Mouse (Mus musculus) urinary bladder, postnatal 14 days (tissue): ENCODE measurements around the gene Cblc.

Experiments used
- DNase-seq: peaks from one replicate; pipeline ENCODE4 v3.0.0; 2021; ENCODE audit warnings: low spot score

Gene Cblc

DNA sequence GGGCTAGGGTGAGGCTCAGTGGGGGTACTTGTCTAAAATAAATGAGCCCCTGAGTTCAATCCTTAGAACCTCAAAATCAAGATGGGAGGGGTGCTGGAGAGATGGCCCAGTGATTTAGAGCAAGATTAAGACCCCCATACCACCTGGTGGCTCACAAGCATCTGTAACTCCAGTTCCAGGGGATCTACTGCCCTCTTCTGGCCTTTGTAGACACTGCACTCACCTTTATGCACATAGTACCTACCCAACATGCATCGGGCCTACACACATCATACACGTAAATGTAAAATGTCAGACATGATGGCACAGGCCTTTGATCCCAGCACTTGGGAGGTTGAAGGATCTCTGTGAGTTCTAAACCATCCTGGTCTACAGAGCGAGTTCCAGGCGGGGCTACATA lies 14.0 kb downstream of the Cblc start:
- peak; percentile 46 for DNase-seq

DNA sequence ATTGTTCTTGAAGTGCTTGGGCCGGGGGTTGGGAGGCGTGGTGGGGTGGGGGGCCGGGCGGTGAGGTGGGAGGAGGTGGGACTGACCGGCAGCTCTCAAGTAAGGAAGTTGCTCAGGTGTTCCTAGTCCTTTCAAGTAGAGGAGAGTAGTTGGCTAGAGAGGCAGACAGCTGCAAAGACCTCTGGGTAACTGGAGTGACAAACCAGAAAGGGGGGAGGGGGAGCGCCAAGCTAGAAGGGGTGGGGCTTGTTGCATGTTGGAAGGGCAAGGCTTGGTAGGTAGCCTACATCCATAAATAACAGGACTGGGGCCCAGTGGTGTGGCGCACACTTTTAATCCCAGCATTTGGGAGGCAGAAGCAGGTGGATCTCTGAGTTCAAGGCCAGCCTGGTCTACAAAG lies 14.9 kb downstream of the Cblc start:
- no peak for DNase-seq

DNA sequence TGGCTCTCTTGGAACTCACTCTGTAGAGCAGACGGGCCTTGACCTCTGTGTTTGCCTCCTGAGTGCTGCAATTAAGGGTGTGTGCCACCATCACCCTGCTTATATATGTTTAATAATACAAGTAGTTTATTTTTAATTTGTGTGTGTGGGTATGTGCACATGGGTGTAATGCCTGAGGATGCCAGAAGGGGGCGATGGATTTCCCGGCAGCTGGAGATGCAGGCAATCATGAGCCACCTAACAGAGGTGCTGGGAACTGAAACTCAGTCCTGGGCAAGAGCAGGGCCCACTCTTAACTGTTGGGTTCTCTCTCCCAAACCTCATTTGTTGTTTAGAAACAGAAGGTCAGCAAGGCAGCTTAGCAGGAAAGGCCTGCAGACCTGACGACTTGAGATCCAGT lies 16.7 kb downstream of the Cblc start:
- DNase-seq = no peak

DNA sequence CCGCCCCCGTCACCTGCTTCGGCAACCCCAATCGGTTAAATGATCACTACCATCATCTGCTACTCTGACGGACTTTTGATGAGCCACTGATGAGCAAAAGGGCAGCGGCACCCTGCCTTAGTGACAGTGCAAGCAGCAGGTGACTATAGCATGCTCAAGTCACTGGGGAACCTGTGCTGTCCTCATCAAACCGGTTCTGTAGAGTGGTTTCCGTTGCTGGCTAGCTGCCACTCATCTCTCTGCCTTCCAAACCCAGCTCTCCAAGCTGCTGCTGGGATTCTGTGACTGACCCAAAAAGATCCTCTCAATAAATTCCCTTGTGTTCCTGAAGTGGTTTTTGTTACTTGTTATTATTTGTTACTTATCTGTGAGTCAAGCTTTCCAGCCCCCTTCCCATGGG lies 18.0 kb downstream of the Cblc start:
- peak; percentile 68 for DNase-seq

DNA sequence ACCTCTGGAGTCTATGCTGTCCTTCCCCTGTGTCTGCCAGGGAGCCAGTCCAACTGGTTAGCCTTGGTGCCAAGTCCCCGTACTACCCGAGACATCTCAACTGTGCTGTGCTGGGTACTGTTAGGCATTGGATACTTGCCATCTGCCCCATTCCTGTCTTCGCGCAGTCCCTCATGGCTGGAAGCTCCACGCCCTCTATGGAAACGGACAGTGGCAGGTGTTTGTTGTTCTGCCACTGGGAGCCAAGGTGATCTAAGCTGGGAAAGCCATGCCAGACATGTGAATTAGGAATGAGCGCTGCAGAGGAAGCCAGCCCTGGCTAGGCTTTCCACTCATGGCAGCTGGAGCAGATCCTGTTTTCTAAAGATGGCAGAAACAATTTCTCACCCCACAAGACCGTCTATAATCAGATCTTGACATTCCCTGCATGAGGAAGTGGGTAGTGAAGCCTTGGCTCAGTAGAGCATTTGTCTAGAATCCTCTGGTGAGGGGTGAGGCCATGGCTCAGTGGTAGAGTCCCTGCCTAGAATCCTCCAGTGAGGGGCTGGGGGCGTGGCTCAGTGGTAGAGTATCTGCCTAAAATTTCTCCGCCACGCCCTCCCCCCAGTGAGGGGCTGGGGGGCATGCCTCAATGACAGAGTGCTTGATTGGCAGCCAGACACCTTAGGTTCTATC lies 19.4 kb downstream of the Cblc start:
- DNase-seq = peak; percentile 35

DNA sequence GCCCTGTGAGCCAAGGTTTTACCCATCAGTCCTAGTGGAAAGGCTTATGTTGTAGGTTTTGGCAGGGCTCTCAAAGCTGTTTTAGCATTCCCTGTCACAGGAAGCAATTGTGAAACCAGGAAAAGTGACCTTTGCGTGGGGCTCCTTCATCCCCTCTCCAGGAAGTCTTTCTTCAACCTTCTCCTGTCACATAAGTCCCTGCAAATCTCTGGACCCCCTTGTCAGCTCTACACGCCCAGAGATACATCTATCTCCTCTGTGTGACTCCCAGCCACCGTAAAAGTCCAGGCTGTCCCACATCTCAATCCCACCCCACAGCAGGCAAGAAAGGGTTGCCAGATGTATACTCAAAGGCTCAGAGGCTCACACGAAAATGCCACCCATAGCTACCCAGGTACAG lies 24.9 kb downstream of the Cblc start:
- no peak for DNase-seq

DNA sequence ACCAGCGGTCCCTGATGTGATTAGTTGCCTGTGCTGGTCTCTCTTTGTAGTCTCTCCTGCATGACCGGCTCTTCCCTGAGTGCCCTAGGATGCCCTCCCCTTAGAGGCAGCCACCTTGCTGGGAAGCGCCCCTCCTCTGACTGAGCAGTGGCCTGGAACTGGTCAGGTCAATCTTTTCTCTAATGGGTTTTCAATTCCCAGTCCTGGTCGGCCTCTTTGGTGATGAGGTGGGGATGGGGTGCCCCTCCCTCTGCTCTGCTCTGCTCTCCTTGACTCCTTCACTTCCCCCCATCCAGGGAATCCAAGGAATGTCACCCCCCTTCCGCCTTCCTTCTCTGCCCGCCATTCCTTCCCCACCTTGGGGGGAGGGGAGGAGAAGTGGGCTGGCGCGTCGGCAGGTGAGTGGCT lies 25.6 kb downstream of the Cblc start, which contains the start of gene Bcam:
Gene Bcam, minus strand, starts transcription at position 33 of the 408 bp plus-strand sequence.
- DNase-seq = no peak

DNA sequence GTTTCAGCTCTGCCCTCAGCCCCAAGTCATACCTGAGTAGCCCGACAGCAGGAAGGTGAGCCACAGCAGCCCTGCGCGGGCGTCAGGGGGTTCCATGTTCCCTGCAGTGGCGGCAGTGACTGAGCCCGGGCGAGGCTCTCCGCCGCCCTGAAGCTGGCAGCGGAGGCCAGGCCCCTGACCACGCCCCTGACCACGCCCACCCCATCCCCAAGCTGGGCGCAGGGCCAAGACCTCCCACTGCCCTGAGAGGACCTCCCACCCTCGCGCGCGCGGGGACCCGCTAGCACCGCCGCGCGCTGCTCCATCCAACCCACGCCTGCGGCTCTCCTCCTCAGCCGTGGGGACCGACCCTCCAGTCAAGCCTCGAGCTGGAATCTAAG lies 26.2 kb downstream of the Cblc start:
- peak; percentile 91 for DNase-seq

DNA sequence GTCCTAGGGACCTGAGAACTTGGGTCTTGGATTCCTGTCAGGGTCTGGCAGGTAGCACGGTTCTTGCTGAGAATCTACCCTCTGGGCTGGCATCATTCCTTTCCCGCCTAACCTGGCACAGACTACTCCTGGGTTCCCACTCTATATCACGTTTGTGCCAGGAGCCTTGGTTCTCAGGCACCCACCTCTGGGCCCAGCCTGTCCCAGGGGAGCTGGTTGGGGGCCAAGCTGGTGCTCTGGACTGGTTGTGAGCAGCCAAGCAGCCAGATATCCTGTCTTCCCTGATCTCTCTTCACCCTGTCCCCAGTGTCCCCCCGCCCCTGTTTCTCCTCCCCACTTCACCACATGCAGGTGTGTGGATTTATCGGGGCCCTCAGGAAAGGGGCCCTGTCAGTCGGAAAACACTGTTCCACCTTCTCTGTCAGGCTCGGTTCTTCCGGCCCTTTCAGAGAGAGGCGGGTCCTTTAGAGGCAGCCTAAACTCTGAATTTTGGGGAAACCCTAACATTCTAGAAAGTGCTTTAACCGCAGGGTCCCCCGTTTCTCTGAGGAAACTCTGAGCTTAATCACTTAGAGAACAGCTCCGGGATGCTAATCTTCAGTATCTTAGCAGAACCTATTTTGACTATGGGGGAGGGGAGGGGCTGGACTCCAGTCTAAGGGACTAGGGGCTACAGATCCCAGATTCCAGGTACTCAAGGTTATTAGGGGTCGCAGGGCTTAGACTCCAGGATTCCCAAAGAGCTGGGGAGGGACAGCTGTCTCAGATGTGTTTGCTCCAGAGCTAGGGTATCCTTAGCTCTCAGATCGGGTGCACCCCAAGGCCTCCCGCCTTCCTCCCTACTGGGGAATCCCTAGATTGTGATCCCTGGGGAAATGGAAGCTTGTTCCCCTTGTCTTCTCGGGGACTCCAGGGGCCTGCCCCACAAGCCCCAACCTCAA lies 26.9 kb downstream of the Cblc start:
- DNase-seq = no peak

DNA sequence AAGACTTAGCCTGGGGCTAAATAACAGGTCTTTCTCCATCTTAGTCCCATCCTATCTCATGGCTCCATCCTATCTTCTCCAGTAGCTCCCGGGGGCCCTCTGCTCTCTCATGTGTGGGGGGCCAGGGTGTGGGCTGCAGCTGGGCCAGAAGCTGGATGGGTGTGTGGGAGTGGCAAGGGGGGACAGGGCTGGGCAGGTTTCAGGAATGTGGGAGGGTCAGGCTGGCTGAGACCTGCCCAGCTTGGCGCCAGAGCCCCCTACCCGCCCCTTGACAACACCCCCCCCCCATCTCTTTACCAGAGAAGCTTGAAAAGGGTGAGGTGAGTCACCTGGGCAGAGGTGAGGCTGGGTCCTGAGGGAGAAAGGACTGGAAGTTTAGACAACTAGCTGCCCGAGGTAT lies 27.6 kb downstream of the Cblc start:
- peak; percentile 60 for DNase-seq

DNA sequence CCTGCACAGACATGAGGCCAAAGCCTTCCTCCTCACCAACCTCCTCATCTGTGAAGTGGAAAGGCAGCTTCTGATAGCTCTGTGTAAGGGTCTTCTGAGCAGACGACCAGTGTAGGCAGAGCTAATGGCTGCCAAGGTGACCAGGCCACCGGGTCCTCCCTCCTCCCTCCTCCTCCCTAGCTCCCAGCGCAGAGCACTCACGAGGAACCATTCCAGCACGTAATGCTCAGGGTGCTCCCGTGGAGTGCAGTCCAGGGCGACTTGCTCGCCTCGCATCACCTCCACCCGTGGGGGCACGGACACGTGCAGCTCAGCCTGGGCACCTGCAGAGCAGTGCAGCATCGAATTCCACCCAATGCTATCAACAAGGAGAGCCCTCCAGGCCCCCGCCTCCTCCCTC lies 28.4 kb downstream of the Cblc start:
- DNase-seq = no peak

DNA sequence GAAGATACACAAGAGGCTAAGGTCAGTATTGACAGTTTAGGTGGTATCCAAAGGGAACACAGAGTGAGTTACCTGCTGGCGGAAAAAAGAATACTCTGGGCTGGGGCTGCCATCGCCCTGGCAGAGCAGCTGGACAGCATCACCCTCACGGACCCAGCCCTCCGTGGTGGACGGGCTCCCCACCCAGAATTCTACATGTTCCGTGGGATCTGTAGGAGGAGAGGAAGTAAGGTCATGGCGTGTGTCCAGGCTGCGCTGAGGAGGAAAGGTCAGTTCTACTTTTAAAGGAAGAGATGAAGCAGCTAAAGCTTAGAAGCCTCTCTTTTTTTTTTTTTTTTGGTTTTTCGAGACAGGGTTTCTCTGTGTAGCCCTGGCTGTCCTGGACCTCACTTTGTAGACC lies 32.0 kb downstream of the Cblc start:
- no peak for DNase-seq

DNA sequence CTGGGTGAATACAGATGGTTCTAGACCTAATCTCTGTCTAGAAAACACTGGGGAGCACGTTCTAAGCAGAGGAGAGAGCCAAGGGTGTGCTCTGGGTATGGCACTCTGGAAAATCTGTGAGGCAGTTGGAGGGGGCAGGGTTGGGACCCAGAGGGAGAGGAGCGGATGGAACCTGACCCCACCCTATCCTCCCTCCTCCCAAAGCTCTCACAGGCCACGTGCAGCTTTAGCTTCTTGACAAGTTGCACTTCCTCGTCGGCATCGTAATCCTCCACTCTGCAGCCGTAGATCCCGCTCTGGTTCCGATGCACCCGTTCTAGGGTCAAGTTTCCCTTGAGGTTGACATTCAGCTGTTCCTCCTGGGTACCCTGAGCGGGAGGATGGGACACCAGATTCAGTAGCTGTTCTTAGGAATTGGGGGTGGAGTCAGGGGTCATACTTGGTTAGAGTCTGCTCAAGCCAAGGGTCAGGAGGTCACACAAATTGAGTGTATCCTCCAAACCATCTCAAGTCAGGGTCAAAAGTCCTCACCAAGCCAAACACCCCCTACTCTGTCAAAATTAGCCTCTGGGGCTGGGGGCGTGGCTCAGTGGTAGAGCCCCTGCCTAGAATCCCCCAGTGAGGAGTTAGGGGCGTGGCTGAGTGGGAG lies 32.7 kb downstream of the Cblc start:
- no peak for DNase-seq

DNA sequence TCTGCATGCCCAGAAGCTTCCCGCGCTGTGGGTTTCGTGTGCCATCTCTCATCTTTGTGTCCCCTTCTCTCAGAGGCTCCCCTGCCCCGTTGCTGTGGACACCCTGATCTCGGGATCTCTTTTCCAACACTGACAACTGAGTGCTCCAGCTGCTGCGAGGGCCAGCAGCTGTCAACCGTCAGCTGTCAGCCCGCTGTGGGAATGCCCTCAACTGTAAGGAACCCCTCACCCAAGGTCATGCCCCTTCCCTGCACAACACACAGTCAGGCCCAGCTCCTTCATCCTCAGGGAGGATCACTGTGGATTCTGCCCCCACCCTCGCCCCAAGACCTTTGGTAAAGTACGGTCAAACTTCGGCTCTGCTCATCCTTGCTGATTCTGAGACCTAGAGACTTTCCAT lies 34.3 kb downstream of the Cblc start:
- DNase-seq = no peak

DNA sequence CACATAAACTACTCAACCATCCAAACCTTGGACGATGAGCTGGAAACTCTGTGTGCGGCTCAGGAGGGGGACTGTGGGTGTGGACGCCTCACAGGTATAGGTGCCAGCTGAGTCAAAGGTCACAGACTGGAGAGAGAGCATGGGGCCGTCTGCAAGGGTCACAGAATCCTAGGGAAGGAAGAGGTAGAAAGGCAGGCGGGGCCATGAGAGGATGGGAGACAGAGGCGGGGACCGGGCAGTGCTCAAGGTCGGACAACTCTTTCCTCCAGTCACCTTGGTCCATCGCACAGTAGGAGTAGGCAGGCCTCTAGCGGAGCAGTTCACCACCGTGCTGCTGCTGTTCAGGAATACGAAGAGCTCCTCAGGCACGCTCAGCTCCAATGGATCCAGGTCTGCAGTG lies 36.6 kb downstream of the Cblc start:
- DNase-seq = no peak

DNA sequence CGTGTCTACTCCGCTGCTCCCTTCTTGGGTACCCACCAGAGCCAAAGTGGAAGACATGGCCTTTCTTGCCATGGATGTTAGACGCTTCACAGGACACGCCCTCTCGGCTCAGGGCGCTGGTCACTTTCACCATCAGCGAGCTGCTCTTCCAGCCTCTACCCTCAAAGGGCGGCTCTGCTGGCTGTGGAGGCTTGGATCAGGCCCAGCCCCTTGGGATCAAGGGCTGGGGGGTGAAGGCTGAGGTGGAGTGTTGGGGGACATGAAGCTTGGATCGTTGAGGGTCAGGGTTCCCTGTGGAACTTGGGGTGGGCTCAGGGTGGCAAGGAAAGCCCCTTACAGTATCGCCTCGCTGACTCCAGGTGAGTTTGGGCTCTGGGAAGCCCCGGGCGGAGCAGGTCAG lies 38.0 kb downstream of the Cblc start:
- no peak for DNase-seq

DNA sequence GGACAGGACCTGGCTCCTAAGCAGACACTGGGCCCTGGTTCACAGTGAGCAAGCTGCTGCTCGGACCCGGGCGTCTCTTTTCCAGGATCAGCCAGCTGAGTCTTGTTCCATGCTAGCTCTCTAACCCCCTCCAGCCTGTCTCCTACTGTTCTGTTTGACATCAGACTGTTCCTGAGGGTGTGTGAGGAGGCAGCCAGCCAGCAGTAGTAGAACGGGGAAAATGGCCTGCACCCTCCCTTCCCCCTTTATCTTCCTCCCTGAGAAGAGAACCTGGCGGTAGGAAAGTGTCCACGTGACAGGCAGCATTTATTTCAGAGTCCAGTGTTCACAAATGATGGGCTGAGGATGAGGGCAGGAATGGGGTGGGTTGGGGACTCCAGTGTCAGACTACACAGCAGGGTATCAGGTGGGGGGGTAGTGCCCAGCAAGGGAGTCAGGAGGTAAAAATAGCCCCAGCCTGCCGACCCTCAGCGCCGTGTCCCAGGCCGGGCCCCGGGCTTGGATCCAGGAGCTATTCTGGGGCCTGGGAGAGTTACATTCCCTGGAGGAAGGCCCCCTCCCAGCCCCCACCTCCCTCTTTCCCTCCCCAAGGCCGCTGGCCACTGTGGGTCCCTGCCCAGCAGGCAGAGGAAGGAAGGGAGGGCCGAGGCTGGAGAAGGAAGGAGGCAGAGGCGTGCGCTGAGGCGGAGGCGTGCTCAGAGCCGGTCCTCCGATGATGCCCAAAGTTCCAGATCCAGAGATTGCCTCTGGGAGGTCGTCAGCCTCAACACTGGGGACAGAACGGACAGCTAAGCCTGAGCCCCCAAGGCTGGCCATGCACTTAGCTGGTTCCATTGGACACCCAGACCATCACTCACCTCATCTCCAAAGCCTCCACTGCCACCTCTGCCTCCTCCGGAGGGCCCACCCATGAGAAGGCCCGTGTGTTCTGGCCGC lies 40.5 kb downstream of the Cblc start:
- peak; percentile 44 for DNase-seq

DNA sequence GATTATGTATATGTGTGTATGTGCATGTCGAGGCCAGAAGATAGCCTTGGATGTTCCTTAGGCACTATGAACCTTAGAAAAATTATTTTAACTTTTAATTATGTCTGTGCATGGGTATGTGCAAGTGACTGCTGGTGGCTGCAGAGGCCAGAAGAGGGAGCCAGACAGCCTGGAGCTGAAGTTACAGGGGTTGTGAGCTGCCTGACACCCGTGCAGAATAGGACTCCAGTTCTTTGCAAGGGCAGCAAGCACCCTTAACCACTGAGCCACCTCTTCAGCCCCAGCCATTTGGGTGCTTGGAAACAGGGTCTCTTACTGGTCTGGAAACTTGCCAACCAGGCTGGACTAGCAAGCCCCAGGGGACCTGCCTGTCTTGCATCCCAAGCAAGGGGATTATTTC lies 41.6 kb downstream of the Cblc start:
- DNase-seq = no peak

DNA sequence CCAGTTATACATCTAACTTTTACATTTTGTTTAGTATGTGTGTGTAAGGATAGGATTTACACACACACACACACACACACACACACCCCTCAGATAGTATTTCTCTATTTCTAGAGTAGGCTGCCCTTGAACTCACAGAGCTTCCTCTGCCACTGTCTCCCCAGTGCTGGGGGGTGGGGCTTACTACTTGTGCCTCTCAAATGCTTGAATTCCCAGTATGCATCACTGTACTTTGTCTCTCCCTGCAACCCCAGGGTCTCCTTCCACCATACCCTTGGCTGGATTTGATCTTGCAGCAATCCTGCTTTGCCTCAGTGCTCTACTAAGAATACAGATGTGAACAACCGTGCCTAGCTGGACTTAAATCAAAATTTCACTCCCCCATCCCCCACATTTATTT lies 42.5 kb downstream of the Cblc start:
- DNase-seq = no peak

DNA sequence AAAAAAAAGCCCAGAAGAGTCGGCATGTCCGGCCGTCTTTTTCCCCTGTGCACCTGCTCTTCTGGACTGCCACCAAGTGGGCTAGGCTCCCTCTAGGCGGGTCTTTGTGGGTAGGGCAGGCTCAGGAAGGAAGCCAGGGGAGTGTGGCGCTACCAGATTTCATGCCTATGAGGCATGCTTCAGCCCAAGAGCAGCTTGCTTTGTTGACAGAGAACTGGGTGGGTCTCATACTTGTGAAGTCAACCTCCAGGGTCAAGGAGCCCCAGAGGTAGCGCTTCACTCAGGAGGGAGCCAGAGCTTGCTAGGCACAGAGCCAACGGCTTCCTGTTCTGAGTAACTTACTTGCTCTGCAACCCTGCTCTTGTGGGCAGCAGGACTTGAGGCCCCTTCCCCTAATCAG lies 43.0 kb downstream of the Cblc start:
- peak; percentile 75 for DNase-seq

DNA sequence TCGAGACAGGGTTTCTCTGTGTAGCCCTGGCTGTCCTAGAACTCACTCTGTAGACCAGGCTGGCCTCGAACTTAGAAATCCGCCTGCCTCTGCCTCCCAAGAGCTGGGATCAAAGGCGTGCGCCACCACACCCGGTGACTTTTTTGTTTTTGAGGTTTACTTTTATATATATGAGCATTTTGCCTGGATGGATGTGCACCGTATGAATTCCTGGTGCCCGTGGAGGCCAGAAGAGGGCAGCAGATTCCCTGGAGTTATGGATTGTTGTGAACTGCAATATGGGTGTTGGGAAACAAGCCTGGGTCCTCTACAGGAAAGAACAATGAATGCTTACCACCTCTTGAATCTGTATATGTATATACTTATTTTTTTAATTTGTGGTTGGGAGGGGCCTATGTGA lies 44.0 kb downstream of the Cblc start:
- DNase-seq = no peak

DNA sequence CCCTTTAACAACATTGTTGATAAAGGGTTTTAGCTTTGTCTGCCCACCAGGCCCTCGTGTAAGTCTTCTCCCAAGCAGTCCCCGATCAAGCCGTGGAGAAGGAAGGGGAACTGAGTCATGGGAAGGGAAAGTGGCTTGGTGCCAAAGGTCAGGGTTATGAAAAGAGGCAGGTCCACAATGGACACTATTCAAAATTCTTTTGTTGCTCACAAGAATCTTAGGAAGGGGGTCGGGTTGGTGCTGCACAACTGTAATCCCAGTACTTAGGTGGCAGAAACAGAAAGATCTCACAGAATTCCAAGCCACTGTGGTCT lies 45.6 kb downstream of the Cblc start:
- DNase-seq = no peak
